Mouse (Mus musculus) myocyte (in vitro differentiated cells): Measurements from ENCODE around the gene Hcfc2.

Source experiments
- CEBPB ChIP-seq: IDR thresholded peaks from 2 replicates; pipeline ENCODE4 v1.6.1; 2011; ENCODE audit warnings: mild to moderate bottlenecking, moderate library complexity; ENCODE audit not compliant: poor library complexity, insufficient read depth, severe bottlenecking
- MAX ChIP-seq: IDR thresholded peaks from one replicate; pipeline ENCODE4 v1.6.1; 2011; ENCODE audit warnings: low read depth, mild to moderate bottlenecking, control low read depth
- MYOG ChIP-seq, 3 experiments: IDR thresholded peaks; one replicate each; pipeline ENCODE4 v1.6.1; 2011; ENCODE audit warnings: control low read depth in 2 of 3, low read depth in 2 of 3, mild to moderate bottlenecking in 2 of 3; ENCODE audit not compliant: insufficient read length in 2 of 3, control insufficient read depth in 1 of 3, insufficient read depth in 1 of 3
- POLR2A ChIP-seq: IDR thresholded peaks from one replicate; pipeline ENCODE4 v1.6.1; 2011; ENCODE audit warnings: low read depth, mild to moderate bottlenecking, control low read depth, moderate library complexity; ENCODE audit not compliant: insufficient read length
- TCF12 ChIP-seq: IDR thresholded peaks from one replicate; pipeline ENCODE4 v1.6.1; 2011; ENCODE audit warnings: mild to moderate bottlenecking, control low read depth; ENCODE audit not compliant: poor library complexity, insufficient read depth, severe bottlenecking
- TCF3 ChIP-seq: IDR thresholded peaks from one replicate; pipeline ENCODE4 v1.6.1; 2011; ENCODE audit warnings: low read depth, control low read depth; ENCODE audit not compliant: insufficient read length
- USF1 ChIP-seq: IDR thresholded peaks from one replicate; pipeline ENCODE4 v1.6.1; 2011; ENCODE audit warnings: low read depth, mild to moderate bottlenecking, control low read depth, moderate library complexity

DNA sequence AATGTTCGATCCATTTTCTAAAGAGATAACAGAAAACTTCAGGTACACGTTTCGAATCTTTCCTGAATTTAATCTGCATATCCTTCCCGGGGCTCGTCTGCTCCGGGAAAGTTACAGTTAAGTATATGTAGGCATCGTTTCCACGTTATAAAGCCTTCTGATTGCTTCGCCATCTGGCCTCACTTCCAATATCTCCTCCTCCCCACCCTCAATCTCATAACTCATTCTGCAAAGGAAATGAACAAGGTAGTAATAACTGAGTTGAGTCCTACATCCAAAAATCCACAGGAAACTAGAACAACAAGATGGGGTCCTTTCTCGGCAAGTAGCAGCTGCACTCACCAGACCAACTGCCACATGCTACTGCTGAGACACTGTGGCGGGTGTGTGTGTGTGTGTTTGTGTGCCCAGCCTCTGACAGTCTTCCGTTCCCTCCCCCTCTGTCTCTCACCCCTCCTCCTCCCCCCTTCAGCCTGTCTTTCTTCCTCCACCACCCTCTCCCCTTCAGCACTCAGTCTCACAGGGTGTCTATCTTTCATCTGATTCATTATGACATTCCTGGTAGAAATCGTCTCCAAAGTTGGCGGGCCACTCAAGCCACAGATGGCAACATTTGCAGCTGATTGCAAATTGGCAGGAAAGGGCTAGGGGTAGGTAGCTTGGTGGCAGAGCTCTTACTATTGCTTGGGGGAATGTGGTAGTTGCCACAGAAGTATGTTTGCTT, 33.5 kb upstream of the Hcfc2 start:
- no peak for TF ChIP-seq TCF3
- TF ChIP-seq MYOG (IDR thresholded peaks at IDR 0.05; ENCODE audit: control insufficient read depth in 1 of 3, insufficient read depth in 1 of 3, insufficient read length in 2 of 3, low read depth in 2 of 3), result peak in 2 of 3 experiments; percentile 29 to 70
- no peak for TF ChIP-seq POLR2A
- TF ChIP-seq CEBPB, result no peak
- no peak for TF ChIP-seq TCF12
- no peak for TF ChIP-seq MAX
- TF ChIP-seq USF1, result no peak
